Mouse (Mus musculus): ENCODE results near the gene Ndufb6.

Ndufb6 gene

DNA sequence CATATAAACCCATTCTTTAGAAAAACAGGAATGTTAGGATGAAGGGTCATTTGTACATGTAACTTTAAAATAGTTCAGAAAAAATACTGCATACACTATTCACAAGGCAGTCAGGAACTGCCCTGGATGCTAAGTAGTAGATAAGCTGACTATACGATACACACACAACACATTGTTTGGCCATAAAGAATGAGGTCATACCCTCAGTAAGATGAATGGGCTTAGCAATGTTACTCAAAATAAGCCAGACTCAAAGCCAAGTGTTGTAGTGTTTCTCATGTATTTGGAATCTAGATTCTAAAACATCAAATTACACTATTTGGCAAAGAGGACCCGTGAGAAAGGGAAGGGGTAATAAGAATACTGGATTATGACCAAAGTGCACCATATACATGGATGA lies 25.5 kb downstream of the Ndufb6 start:
- no peak for DNase-seq

DNA sequence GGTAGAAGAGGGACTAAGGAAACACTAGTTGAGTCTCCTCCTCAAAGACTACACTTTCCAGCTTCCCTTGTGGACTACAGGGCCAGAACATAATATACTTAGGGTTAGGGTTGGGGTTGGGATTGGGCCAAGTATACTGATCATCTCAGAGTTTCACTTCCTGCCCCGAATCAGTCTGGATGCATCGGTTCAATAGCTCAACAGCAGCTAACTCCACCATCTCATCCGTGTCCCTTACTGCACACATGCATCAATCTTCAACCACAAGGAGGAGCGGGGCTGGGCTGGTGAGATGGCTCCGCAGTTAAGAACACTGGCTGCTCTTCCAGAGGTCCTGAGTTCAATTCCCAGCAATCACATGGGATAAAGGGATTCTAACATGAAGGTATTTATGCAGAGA lies 28.2 kb downstream of the Ndufb6 start:
- DNase-seq, result no peak

DNA sequence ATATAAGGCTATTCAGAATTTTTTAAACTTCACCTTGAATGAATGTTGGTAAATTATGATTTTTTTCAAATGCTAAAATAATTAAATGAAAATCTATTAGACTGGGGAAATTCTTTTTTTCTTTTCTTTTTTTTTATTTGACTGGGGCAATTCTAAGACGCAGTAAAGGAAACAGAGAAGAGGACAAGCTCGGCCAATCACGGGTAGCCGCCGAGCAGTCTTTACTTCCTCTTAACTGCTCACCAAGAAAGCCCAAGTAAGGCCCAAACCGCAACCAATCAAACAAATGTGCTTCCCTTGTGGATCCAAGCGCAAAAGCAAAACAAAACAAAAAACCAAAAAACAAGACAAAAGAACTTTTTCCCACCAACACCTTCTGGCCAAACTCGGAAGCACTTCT lies 35.2 kb downstream of the Ndufb6 start:
- DNase-seq, result no peak

DNA sequence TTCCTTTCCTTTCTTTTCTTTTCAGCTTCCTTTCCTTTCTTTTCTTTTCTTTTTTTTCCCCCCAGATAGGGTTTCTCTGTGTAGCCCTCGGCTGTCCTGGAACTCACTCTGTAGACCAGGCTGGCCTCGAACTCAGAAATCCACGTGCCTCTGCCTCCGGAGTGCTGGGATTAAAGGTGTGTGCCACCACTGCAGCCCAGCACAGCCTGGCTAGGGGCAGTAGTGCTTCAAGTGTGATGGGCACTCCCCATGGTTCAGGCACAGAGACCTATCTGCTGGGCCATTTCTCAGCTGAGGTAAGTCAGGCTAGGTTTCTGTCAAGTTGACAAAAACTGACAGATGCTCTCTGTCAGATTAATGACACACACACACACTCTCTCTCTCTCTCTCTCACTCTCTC lies 36.2 kb downstream of the Ndufb6 start:
- no peak for DNase-seq

DNA sequence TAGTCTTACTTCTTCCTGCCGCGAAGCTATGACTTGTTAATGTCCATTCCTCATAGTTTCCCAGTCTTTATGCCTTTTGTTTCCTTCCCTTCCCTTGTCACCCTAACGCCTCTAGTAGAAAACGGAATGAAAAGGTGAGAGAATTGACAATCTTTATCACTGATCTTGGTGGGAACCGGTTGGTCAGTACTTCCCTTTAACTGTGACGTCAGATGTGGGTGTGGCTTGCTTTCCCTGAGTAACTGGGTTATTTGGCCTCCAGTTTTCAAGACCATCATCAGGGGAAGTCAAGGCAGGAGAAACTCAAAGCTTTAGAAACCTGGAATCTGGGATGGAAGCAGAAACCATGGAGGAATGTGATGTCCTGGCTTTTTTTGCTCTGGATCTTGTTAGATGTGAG lies 37.3 kb downstream of the Ndufb6 start:
- DNase-seq, result no peak

DNA sequence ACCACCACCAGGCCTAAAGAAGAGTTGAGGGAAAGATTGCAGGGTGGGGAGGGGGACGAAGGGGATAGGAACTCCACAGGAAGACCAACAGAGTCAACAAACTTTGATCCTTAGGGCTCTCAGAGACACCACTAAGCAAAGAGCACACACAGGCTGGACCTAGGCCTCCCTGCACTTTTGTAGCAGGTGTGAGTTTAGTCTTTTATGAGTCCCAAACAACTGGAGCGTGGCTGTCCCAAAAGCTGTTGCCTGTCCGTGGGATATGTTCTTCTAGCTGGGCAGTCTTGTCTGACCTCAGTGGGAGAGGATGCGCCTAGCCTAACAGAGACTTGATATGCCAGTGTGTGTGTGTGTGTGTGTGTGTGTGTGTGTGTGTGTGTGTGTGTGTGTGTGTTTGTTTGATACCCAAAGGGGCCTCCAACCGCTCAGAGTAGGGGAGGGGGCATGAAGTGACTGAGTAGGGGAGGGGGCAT lies 38.9 kb downstream of the Ndufb6 start:
- DNase-seq, result no peak

DNA sequence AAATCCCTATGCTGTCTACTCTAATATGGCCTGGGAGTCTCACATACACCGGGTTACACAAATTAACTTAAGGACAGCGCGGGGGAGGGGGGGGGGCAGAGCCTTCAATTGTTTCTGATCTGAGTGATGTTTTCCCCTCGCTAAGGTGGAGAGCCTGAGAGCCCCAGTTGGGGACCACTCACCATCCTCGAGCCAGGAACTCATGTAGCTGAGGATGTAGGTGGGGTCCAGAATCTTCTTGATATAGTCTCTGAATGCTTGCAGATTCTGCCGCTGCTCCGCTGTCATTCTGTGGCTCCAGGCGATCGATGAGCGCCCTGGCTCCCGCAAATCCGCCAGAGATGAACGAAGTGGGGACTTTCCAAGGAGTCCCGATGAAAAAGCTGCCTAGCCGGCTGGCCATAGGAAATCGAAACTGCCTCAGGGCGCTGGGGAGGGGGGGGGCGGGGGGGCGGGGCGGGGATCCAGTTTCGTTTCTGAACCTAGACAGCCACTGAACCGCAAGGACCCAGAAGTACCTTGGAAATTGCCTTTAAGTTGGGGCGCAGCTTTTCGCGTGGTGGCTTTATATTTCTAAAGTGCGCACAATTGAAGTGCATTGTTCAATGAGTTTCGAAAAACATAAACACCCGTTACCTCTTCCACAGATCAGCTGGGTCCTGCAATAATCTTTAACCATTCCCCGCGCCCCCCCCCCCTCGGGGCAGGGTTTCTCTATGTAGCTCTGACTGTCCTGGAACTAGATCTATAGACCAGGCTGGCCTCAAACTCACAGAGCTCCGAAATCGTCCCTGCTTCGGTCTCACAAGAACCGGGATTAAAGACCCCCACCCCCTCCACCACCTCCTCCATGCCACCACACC lies 39.6 kb downstream of the Ndufb6 start, which contains the start of gene Ddx58:
Ddx58 (minus strand) TSS at position 420 of the 863 bp plus-strand sequence.
- DNase-seq, result no peak

DNA sequence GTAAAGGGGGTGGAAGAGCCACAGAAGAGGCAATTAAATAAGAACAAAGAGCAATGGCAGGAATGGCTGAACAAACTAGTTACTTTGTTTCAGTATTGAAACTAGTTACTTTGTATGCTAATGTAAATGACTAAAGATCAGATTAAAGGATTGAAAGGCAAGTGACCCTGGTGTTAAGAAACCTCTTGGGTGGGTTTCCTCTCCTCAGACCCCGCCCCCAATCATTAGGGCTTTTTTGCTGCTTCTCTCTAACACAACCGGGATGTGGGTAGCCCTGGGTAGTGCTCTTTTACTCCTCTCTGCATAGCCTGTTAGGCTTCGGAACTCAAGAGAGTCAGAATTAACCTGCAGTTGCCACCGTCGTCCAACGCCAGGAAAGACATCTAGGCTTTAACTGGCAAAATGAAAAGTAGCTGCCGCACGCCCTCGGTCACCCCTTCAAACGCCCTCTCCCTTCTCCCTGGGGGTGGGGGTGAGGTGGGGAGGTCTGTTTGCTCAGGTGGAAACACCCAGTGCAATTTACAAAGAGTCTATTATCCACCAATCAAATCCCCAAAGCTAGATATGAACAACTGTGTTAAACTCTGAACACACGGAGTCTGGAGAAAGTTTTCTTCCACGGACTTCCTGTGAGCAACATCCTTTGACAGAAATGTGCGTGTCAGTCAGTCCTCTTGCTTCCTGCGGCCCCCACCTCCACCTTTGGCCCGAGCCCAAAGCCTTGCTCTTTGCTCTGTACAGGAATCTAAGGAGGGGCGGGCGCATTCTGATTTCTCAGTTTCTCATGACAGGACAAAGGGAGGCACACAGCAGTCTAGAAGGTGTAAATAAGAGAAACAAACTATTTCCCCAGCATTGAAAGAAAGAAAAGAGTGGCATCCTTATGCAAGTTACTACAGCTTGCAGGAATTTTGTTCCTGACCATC lies 40.5 kb downstream of the Ndufb6 start:
- DNase-seq, result no peak

DNA sequence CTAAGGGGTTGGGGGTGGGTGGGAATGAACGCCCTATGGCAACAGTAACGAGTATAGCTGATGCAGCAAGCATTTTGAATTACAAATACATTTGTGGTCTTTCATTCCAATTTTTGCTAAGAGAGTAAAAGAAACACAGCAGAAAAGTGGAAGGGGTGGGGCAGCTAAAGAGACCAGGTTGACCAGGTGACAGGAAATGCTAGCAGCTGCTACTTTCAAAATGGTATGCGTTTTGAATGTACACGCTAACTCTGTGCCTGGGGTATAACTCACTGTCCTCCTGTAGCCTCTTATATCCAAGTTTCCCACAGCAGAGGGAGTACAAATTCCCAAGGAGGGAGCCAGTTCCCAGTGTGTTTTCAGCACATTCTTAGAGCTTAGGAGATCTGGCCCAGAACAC lies 42.4 kb downstream of the Ndufb6 start:
- no peak for DNase-seq

DNA sequence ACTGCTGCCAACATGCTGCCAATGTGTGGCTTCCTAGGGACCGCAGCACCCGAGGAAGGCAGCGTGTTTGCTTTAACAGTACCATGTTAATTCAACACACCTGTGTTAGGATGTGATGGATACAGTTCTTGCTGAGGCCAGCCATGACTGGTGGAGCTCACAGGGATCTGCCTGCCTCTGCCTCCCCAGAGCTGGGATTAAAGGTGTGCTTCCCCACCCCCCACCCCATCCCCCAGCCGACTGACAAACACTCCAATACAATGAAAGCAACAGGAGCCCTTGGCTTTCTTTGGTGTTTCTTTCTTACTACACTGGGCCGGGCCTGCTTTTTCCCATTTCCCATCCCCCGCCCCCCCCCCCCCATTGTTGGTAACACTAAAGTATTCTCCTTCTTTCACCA lies 45.0 kb downstream of the Ndufb6 start:
- DNase-seq, result no peak

DNA sequence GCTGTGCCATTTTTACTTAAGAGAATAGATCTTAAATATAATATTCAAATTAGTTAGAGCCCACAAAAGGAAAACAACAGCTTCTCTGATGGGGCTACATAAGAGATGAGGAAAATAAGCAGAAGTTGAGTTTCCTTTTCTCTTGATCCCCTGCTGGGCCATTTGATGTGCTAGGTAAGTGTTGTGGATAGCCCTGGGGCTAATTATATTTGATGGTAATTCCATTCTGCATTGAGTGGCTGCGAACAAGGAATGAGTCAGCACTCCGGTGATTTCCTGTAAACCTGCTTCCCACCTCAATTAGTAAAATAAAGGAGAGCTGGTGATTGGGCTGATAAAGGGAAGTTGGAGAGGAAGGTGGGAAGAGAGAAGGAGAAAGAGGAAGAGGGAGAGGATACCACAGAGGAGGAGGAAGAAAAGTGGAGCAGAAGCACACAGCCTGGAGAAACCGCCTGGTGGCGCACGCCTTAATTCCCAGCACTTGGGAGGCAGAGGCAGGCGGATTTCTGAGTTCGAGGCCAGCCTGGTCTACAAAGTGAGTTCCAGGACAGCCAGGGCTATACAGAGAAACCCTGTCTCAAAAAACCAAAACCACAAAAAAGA lies 46.1 kb downstream of the Ndufb6 start:
- DNase-seq, result no peak

DNA sequence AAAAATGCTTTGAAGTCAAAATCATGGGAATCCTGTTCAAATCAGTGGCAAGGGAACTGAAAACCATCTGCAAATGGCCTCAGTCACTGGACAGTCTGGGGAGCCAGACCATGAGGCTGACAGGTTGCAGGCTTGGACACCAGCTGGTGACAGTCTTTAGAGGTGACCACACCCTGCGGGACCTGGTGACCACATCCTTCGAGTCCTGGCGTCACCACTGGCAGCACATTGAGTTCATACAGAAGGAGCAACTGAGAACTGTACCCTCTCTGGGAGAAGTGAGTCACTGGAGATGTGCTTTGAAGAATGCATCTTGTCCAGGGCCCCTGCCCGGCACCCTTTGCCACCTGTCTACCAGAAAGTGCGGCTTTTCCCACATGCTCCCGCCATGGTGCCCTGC lies 49.5 kb downstream of the Ndufb6 start:
- no peak for DNase-seq

DNA sequence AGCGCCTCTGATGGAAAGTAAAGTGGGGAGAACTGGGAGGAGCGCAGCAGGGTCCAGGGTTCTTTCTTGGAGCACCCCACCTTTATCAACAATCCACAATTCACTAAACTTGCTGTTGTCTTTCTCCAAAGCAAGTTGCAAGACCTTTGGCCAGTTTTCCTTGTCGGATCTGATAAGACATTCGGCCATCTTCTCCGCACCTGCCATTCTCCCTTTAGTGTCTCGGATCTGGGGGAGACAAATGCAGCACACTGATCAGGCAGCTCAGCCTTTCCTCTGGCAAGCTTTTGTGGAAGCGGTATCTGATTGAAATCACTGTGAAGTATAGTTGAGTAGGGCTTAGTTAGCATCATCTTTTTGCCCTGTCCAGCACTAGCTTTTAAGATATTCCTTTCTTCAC lies 51.3 kb downstream of the Ndufb6 start:
- DNase-seq, result no peak

DNA sequence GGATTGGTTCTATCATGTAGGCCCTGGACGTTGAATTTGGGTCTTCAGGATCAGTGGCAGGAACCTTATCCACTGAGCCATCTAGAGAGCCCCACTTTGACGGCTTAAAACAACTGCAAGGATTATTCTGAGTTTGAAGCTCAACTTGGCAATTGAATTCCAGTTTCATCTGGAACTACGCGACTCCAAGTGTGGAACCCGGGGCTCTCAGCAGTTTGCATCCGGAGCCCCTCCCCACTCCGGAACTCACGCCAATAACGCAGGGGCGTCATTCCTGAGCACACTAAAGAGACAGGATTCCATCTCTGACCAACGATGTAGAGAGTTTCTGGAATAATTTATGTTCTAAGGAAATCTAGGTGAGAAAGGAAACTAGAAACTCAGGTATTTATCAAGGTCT lies 52.1 kb downstream of the Ndufb6 start:
- no peak for DNase-seq

DNA sequence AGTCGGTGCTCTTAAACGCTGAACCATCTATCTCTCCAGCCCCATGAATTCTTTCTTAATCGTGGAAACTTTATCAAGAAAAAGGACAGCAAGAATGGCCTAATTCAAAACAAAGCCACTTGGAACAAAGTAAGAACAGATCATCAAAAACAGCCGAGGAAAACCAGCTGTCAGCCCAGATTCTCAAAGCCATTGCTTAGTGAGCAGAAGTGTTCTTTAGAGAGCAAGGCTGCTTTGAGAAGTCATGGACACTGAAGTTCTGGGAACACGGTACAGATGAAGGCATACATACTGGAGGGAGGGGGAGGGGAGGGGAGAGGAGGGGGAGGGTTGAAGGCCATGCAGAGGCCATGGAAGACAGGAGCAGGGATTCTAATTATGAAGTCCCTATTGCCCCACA lies 53.1 kb downstream of the Ndufb6 start:
- no peak for DNase-seq

DNA sequence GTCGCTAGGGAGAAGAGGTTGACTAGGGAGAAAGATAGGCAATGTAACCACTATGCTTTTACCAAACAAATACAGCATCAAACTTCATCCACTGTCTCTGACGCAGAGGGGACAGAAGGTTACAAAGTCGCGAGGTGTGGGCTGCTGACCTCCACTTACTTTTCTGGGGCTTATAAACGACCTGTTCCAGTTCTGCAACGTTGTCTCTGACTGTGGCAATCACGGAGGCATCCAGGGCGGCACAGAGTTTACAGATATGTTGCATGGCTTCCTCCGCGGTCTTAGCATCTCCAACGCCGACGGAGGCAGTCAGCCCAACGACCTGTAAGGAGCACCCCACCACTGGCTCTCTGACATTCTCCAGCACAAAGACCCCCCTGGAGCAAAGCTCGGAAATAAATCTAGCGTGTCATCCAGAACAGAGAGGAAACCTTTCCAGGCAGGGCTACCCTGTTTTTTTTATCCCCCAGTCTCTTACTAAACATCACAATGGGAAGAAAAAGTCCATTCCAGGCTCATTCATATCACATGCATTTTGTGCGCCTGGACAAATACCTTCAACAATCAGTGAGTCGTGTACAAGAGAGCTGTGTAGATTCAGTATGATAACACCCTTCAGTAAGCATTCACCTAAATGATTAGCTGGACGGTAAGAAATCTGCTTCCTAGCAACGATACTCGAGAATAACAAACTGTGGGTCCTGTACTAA lies 57.2 kb downstream of the Ndufb6 start:
- no peak for DNase-seq

DNA sequence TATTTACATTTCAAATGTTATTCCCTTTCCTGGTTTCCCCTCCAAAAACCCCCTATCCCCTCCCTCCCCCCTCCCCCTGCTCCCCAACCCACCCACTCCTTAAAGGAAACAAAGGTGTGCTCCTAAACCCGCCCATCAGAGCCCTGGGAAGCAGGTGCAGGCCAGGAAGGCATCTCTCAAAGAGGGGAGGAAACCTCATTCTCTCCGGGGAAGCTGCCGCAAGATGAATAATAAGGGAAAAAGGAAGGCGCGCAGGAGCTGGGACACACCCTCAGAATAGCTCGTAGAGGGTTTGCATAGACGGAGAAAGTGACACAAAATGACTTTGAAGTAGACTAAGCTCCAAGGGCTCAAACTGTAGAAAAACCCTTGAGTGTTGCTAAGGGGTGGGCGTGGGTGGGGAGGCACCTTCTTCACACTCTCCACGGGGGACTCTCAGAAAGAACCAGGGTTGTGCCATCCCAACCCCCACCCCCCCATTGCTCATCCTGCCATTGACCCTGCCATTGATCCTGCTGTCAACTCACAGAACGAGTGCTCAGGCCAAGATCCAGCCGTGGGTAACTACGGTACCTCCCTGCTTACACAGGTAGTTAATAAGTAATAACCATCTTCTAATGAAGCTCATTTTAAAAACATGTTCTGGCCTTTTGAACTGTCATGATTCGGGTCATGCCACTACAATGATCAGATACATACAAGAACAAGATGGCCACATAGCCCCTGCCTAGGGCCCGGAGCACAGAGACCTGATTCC lies 58.0 kb downstream of the Ndufb6 start:
- DNase-seq, result no peak
